Mouse (Mus musculus) cerebellum, postnatal 4 days (tissue): ENCODE measurements around the gene Slc26a10.

Experiments used
- DNase-seq, 2 experiments: peaks; one replicate each; pipeline ENCODE4 v3.0.0; 2022; ENCODE audit warnings: low spot score in 2 of 2, mixed read lengths in 1 of 2

Gene Slc26a10

GRCm38 (mm10) chr10:127183759-127184158 is 3.3 kb upstream of the Slc26a10 start:
- no peak for DNase-seq

DNA sequence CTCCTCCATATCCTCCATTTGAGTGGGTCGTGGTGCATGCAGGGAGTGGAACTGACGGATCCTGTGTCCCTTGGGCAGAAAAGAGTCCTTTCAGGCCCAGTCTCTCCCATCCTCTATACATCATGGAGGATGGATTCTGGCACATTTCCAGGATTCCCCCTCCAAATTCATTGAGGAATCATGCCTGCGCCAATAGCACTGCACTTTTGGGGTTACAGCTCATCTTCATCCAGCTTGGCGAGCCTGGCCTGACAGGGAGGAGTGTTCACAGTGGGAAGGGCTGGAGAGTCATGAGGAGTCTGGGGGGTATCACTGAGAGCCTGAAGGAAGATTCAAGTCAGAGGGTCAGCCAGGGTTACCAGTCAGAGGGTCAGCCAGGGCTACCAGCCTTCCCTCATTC is 2.2 kb upstream of the Slc26a10 start:
- DNase-seq = no peak

GRCm38 (mm10) chr10:127181566-127181965 is 1.1 kb upstream of the Slc26a10 start:
- no peak for DNase-seq

DNA sequence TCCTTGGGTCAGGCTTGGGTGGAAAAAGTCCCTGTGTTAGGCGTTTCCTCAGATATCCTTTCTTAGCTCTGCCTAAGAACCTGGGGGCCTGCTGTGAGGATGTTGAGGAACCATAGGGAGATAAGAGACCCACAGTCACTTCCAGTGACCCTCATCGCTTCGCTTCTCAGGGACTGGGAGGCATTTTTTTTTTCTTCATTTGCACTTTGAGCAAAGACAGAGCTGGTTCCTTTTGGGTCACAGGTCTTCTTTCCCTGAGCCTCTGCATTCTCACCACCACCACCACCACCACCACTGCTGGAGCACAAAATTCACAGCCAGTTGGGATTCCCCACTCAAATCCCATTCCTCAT is 226 bp upstream of the Slc26a10 start:
- DNase-seq = no peak

GRCm38 (mm10) chr10:127178286-127179027 is 2.0 kb downstream of the Slc26a10 start:
- no peak for DNase-seq

GRCm38 (mm10) chr10:127177719-127178118 is 2.7 kb downstream of the Slc26a10 start:
- peak; percentile 59 to 82 for DNase-seq

DNA sequence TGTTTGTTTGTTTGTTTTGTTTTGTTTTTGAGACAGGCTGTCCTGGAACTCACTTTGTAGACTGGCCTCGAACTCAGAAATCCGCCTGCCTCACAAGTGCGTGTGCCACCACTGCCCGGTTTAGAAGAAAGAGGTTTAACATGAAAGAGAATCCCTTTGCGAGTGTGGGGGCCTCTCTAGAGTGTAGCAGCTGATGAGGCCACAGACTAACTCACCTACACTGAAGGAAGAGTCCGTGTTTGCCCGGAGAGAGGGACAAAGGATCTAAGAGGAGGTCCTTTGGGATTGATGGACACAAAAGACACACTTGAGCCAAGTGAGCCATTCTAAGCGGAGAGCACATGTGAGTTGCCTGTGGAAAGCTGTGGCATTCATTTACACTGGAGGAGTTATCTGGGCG is 3.2 kb downstream of the Slc26a10 start:
- no peak for DNase-seq

- DNase-seq = no peak
Measured at GRCm38 (mm10) chr10:127176756-127177155, 3.7 kb downstream of the Slc26a10 start.

GRCm38 (mm10) chr10:127176228-127176627 is 4.2 kb downstream of the Slc26a10 start:
- DNase-seq = no peak

GRCm38 (mm10) chr10:127174170-127174569 is 6.3 kb downstream of the Slc26a10 start:
- no peak for DNase-seq

DNA sequence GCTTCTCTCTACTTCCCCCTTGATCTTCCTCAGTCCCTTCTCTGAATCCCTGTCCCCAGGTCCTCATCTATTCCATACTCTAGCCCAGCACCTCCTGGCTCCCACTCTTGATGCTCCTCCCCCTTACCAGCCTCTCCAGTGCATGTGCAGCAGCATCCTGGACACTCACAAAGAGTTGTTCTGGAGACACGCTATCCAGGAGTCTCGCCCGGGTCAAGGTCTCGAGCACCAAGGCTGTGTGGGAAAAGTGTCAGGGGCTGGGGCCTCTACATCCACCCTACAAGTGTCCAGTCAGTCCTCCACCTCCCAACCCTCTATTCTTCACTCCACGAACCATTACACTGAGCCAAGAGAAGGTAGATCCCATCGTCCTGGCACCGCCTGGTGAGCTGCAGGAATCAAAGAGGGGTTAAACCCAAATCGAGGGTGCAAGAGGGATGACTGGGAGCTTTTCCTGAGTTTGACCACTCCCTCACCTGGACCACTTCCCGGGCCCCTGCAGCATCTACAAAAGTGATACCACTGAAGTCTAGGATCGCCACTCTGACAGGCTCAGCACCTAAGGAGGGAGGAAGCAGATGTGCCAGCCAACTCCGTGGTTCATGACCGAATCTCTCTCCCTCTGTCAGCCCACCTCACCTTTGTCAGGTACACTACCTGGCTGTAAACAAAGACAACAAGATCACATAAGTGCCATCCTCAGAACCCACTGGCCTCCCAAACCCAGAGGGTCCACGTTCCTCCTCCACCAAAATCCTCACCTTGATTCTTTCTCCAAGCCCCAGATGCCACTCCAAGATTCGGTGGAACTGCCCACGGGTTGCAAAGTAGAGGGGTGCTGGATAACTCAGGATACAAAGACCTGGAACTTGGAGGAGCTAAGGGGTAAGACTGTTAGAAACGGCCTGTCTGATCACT is 7.0 kb downstream of the Slc26a10 start:
- no peak for DNase-seq

- DNase-seq = no peak
Measured at GRCm38 (mm10) chr10:127171631-127172200, 8.7 kb downstream of the Slc26a10 start.

DNA sequence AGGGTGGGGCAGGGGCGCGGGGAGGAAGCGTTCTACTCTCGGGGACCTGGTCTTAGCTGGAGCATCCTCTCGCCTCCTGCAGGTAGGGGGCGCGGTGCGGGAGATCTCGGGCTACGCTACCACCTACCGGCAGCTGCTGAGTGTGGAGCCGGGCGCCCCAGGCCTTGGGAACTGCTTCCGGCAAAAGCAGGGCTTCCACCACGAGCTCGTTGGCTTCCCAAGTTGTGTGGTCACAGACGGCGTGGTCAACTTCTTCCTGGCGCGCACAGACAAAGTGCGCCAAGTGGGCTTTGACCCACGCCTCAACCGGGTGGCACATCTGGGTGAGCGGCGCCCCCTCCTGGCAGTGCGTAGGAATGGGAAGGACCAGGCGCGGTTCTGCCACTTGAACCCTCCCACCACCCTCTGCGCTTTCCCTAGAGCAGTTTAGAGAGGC is 9.6 kb downstream of the Slc26a10 start:
- DNase-seq = peak; percentile 37 to 69

DNA sequence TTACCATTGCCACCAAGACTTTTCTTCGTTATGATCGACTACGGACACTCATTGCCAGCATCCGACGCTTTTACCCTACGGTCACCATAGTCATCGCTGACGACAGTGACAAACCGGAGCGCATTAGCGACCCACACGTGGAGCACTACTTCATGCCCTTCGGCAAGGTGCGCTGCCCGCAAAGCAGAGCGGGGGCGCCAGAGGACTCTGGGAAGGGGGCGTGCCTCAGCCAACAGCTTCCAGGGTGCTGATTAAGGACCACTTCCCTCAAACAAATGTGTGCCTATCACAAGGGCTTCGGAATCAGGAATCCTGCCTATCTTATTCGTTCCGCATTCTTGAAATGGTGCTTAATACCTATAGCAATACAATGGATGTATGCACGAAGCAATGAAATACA is 10.4 kb downstream of the Slc26a10 start:
- no peak for DNase-seq

DNA sequence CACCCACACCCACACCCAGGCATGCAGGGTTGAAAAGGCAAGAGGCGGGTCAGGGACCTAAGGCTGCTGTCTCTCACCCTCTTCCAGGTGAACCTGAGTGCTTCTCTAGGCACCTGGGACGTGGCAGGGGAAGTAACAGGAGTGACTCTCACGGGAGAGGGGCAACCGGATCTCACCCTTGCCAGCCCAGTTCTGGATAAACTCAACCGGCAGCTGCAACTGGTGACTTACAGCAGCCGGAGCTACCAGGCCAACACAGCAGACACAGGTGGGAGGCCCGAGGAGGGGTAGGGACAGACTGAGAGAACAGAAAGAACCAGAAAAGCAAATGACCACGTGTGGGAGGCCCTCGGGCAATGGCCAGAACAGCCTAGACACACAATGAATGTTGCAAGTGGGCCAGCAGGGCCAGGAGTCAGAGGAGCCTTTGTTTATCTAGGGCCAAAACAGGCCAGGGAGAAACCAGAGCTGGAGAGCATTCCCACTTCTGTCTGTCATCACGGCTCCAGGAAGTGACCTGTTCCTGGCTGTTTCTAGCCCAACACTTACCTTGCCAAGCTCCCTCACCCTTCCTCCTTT is 12.7 kb downstream of the Slc26a10 start:
- DNase-seq = no peak

DNA sequence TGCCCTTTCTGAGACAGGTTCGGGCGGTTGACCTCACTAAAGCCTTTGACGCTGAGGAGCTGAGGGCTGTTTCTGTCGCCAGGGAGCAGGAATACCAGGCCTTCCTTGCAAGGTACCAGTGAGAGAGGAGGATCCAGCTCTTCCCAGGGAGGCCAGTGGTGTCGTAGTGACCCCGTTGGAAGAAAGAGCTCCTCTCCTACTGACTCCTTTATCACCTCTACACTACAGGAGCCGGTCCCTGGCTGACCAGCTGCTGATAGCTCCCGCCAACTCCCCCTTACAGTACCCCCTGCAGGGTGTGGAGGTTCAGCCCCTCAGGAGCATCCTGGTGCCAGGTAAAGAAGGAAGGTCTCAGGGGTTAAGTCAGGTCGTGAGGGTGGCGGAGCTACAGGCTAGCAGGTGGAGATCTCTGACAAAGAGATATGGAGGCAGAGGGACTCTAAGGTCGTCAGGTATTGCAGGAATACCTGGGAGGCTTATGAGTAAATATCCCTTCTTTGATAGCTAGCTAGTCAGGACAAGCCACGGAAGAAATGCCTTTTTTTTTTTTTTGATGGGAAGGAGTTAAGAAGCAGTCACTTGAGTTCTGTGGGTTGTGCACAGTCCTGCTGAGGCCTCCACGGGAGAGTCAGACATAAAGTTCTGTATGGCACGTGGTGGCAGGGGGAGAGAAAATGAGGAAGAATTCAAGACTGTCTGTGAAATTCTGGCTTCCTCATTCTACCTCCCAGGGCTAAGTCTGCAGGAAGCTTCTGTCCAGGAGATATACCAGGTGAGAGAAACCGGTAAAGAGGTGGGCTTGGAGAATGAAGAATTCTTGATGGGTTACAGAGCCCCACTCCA is 13.5 kb downstream of the Slc26a10 start:
- no peak for DNase-seq

- DNase-seq = no peak
Measured at GRCm38 (mm10) chr10:127166404-127166715, 14.1 kb downstream of the Slc26a10 start.

- DNase-seq = peak in 1 of 2 experiments; percentile 45
Measured at GRCm38 (mm10) chr10:127165654-127166403, 14.6 kb downstream of the Slc26a10 start.

DNA sequence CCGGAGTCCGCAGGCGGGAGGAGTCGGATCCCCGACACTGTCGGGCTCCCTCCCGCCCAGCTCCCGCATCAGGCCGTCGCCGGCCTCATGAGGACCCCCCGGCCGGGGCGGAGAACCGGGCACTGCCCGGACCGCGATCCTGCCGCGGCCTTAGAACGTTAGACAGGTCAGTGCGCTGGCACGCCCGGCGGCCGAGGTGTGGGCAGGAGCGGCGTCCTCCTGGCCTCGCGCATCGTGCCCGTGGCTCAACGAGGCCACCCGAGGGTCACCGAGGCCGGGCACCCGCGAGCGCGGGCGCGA is 15.1 kb downstream of the Slc26a10 start:
- DNase-seq = peak in 1 of 2 experiments; percentile 51

GRCm38 (mm10) chr10:127164631-127165353 is 15.7 kb downstream of the Slc26a10 start, which contains the start of gene B4galnt1:
Gene B4galnt1, plus strand, starts transcription at chr10:127165225.
- peak; percentile 60 to 81 for DNase-seq
